Mouse (Mus musculus): Measurements from ENCODE around the gene Gak. TPM values are rescaled to one million over a fixed set of nuclear protein-coding genes. Genes with fewer than 3 reads are reported as not detected.

The Gak gene
- total and polyA plus RNA-seq, 3 experiments = 49.9 to 67.3 (median 65.2) TPM

DNA sequence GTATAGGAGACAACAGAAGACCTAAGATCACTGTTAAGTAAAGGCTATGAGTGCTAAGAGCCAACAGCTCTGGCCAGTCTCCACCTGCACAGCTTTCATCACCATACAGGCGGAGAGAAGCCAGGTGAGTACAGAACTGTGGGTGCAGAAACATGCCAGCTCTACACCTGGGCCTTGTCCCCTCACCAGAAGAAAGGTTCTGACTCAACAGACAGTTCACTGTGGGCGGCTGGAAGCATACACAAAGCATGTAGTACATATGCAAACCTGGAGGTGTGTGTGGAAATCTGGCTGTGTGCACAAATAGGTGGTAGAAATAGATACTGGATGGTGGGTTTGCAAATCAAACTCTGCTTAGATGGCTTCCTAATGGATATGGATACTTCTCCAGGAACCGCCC is 107.0 kb downstream of the Gak start:
- TF ChIP-seq CHD2 (IDR thresholded peaks at IDR 0.05; ENCODE audit: low read length) = no peak
- no peak for TF ChIP-seq USF1 (IDR thresholded peaks at IDR 0.05; ENCODE audit: low read depth, low read length)
- TF ChIP-seq NELFE (IDR thresholded peaks at IDR 0.05; ENCODE audit: low read depth, low read length) = no peak
- no peak for TF ChIP-seq KAT2A (IDR thresholded peaks at IDR 0.05; ENCODE audit: insufficient replicate concordance, low read length)
- no peak for TF ChIP-seq POLR2AphosphoS2 (IDR thresholded peaks at IDR 0.05; ENCODE audit: low read depth, low read length)
- TF ChIP-seq SIN3A (IDR thresholded peaks at IDR 0.05; ENCODE audit: low read length) = no peak
- no peak for TF ChIP-seq ZMIZ1 (IDR thresholded peaks at IDR 0.05; ENCODE audit: low read depth, low read length)
- TF ChIP-seq CHD1 (IDR thresholded peaks at IDR 0.05; ENCODE audit: low read depth, low read length) = no peak
- no peak for TF ChIP-seq IRF4 (IDR thresholded peaks at IDR 0.05; ENCODE audit: low read depth, low read length)
- TF ChIP-seq NRF1 (IDR thresholded peaks at IDR 0.05; ENCODE audit: low read depth, low read length) = no peak
- no peak for TF ChIP-seq HCFC1 (IDR thresholded peaks at IDR 0.05; ENCODE audit: low read depth, low read length)
- no peak for TF ChIP-seq TBP (conservative IDR thresholded peaks at IDR 0.05; ENCODE audit: low read depth, low read length)
- no peak for TF ChIP-seq JUND (conservative IDR thresholded peaks at IDR 0.05; ENCODE audit: low read depth, low read length)
- no peak for TF ChIP-seq CTCF (conservative IDR thresholded peaks at IDR 0.05 in 1 of 2, IDR thresholded peaks at IDR 0.05 in 1 of 2; ENCODE audit: low read depth in 2 of 2, low read length in 2 of 2)
- no peak for TF ChIP-seq ZKSCAN1 (IDR thresholded peaks at IDR 0.05; ENCODE audit: borderline replicate concordance, low read depth, low read length)
- no peak for TF ChIP-seq MAX (IDR thresholded peaks at IDR 0.05; ENCODE audit: low read length)
- TF ChIP-seq MAZ (IDR thresholded peaks at IDR 0.05; ENCODE audit: low read depth, low read length) = no peak
- TF ChIP-seq GABPA (IDR thresholded peaks at IDR 0.05; ENCODE audit: insufficient replicate concordance, low read depth, low read length) = no peak
- in situ Hi-C loops (cut with MboI; ENCODE audit: low pct_ligation_motif_present, low pct_unique_long_range_greater_than_20kb, low sequenced_read_pairs) (no loop called here), dilution Hi-C loops (cut with MboI; ENCODE audit: extremely low pct_ligation_motif_present, extremely low pct_unique_long_range_greater_than_20kb, low sequenced_read_pairs) (no loop called here)
- Histone ChIP-seq H3K4me3 (replicated peaks in 1 of 3; ENCODE audit: low read depth in 2 of 3, low read length in 2 of 3, poor library complexity in 1 of 3) (no peak overlapping the region), H3K9me3 (replicated peaks; ENCODE audit: low read length) (no peaks in the 10 kb centered on the region), H3K9ac (ENCODE audit: insufficient read depth, low read depth) (no peak overlapping the region), H3K27ac (ENCODE audit: insufficient read depth, low read depth) (no peak overlapping the region), H3K36me3 (replicated peaks in 1 of 2; ENCODE audit: control insufficient read depth in 1 of 2, insufficient read depth in 1 of 2, low read length in 1 of 2) (no peaks in the 10 kb centered on the region), H3K79me2 (replicated peaks; ENCODE audit: control insufficient read depth, extremely low read depth, insufficient read depth, poor library complexity, severe bottlenecking) (no peaks in the 10 kb centered on the region), H3K27me3 (replicated peaks) (peaks cover 10% of the 10 kb centered on the region), H3K4me2 (ENCODE audit: insufficient read depth, low read depth, poor library complexity, severe bottlenecking) (no peak overlapping the region), H3K4me1 (ENCODE audit: control insufficient read depth in 1 of 2, insufficient read depth in 2 of 2) (peaks cover 0 to 5% of the 10 kb centered on the region in 2 experiments; a peak in 2 of 4 replicates)
- DNase-seq (ENCODE audit: extremely low read depth) = no peak

- H3K9me3 ChIP-seq (replicated peaks; ENCODE audit: low read length) = no peaks in the 10 kb centered on the region
- H3K9ac ChIP-seq (ENCODE audit: insufficient read depth, low read depth) = no peak overlapping the region
- H3K27ac ChIP-seq (ENCODE audit: insufficient read depth, low read depth) = no peak overlapping the region
- no peak overlapping the region for H3K4me3 ChIP-seq (replicated peaks in 1 of 3; ENCODE audit: low read depth in 2 of 3, low read length in 2 of 3, poor library complexity in 1 of 3)
- peaks cover 10% of the 10 kb centered on the region for H3K27me3 ChIP-seq (replicated peaks)
- H3K36me3 ChIP-seq (replicated peaks in 1 of 2; ENCODE audit: control insufficient read depth in 1 of 2, insufficient read depth in 1 of 2, low read length in 1 of 2) = no peaks in the 10 kb centered on the region
- in situ Hi-C loops (cut with MboI; ENCODE audit: low pct_ligation_motif_present, low pct_unique_long_range_greater_than_20kb, low sequenced_read_pairs) (no loop called here), dilution Hi-C loops (cut with MboI; ENCODE audit: extremely low pct_ligation_motif_present, extremely low pct_unique_long_range_greater_than_20kb, low sequenced_read_pairs) (no loop called here)
- DNase-seq (ENCODE audit: extremely low read depth) = no peak
- no peak for TF ChIP-seq TCF12 (IDR thresholded peaks at IDR 0.05; ENCODE audit: low read depth, low read length)
- H3K4me1 ChIP-seq (ENCODE audit: control insufficient read depth in 1 of 2, insufficient read depth in 2 of 2) = peaks cover 0 to 5% of the 10 kb centered on the region in 2 experiments; a peak in 2 of 4 replicates
- no peaks in the 10 kb centered on the region for H3K79me2 ChIP-seq (replicated peaks; ENCODE audit: control insufficient read depth, extremely low read depth, insufficient read depth, poor library complexity, severe bottlenecking)
- H3K4me2 ChIP-seq (ENCODE audit: insufficient read depth, low read depth, poor library complexity, severe bottlenecking) = no peak overlapping the region
Measured at GRCm38 (mm10) chr5:108521896-108522295, 107.7 kb downstream of the Gak start.

Measured in CH12.LX (cell line).